Mouse (Mus musculus) lung, postnatal 0 days (tissue): ENCODE measurements at regions not wholly inside any gene's neighbourhood (a gene's known extent, or its start where the extent isn't known, plus 50 kb on each side); places are given as distances from the start of the nearest gene placed in this dataset.

Source experiments
- CTCF ChIP-seq: IDR thresholded peaks from 2 replicates; pipeline ENCODE4 v1.5.1; 2016; ENCODE audit warnings: antibody characterized with exemption, mild to moderate bottlenecking
- EP300 ChIP-seq: IDR thresholded peaks from 2 replicates; pipeline ENCODE4 v1.6.1; 2016; ENCODE audit warnings: antibody characterized with exemption, mild to moderate bottlenecking, control low read depth

DNA sequence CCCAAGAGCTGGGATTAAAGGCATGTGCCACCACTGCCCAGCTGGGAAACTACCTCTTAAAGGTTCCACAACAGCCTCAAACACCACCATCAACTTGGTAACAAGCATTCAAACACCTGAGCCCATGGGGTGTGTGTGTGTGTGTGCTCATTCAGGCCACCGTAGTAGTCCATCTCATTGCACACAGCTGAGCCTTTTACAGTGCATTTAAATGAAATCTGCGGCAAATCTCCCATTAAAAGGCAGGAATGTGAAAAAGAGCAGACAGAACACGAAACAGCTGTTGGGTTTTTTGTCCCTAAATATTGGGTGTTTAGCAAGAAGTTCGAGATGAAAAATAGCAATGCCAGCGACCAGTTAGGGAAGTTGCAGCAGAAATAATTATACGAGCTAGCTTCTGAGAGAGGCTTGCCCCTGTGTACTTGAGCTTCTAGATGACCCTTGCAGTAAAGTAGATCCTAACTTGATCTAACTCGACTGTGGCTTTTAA lies 91.0 kb upstream of the Lhx8 start:
- TF ChIP-seq CTCF = no peak
- TF ChIP-seq EP300 = peak; percentile 55; the same call in 1 of the 2 replicates
